Mouse (Mus musculus) small intestine, adult 2 months (tissue): ENCODE measurements at regions not wholly inside any gene's neighbourhood (a gene's known extent, or its start where the extent isn't known, plus 50 kb on each side); places are given as distances from the start of the nearest gene placed in this dataset.

ENCODE experiments used
- H3K27ac ChIP-seq: fragments of 200-500 bp; 2 replicates; pipeline ENCODE4 v1.5.1; 2012; ENCODE audit warnings: low read depth, low read length, control low read depth, inconsistent platforms; ENCODE audit not compliant: insufficient read depth
- H3K27me3 ChIP-seq: fragments of 200-500 bp; 2 replicates; pipeline ENCODE4 v1.6.1; 2012; ENCODE audit warnings: mild to moderate bottlenecking, moderate library complexity, low read length, inconsistent platforms; ENCODE audit not compliant: control insufficient read depth, insufficient read depth
- H3K36me3 ChIP-seq: fragments of 200-500 bp; 2 replicates; pipeline ENCODE4 v1.6.1; 2012; ENCODE audit warnings: mild to moderate bottlenecking, low read length, control low read depth, inconsistent platforms; ENCODE audit not compliant: control insufficient read depth, insufficient read depth
- H3K4me1 ChIP-seq: fragments of 200-500 bp; 2 replicates; pipeline ENCODE4 v1.6.1; 2012; ENCODE audit warnings: low read length, inconsistent platforms, mixed read lengths; ENCODE audit not compliant: control insufficient read depth, insufficient read depth, insufficient read length
- H3K4me3 ChIP-seq: fragments of 200-500 bp; 2 replicates; pipeline ENCODE4 v1.5.1; 2012; ENCODE audit warnings: low read depth, mild to moderate bottlenecking, control low read depth, inconsistent platforms, low read length, moderate library complexity
- CTCF ChIP-seq: fragments of 200-500 bp; IDR thresholded peaks from 2 replicates; pipeline ENCODE4 v1.5.1; 2012; ENCODE audit warnings: low read depth, mild to moderate bottlenecking, control low read depth, inconsistent platforms, low read length, moderate library complexity, mixed read lengths; ENCODE audit not compliant: insufficient replicate concordance, insufficient read length; ENCODE audit errors: extremely low read depth
- POLR2A ChIP-seq: fragments of 200-500 bp; IDR thresholded peaks from 2 replicates; pipeline ENCODE4 v1.6.1; 2012; ENCODE audit warnings: low read depth, mild to moderate bottlenecking, control low read depth, inconsistent platforms, low read length, moderate library complexity
- WGBS: fragments of 180-500 bp; shearing (Covaris S2); methylation state at CpG from one replicate; pipeline ENCODE4 v1.1.7; 2018; 5-methylcytosine and 5-hydroxymethylcytosine counted together

DNA sequence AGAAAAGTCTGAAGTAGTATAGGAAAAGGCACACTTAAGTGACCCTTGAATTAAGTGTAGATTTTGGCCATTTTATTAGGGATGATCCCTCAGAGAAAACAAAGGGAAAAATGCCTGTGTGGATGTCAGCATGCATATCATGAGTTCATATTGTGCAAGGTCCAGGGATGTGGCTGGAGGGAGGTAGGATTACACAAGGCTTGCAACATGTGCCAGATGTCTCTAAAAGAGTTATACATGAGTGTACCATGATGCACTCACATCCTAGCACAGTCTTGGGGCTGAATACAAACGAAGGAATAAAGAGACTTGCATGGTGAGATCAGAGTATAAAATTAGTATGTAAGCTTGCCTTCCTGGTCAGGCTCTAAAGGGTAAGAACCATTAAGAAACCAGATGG lies 233.7 kb upstream of the Ldb2 start:
- TF ChIP-seq CTCF (no peak), POLR2A (no peak)
- H3K27ac ChIP-seq = no peak overlapping the region
- no peaks in the 10 kb centered on the region for H3K36me3 ChIP-seq
- H3K4me3 ChIP-seq = no peak overlapping the region
- H3K27me3 ChIP-seq = no peaks in the 10 kb centered on the region
- H3K4me1 ChIP-seq = no peaks in the 10 kb centered on the region
- WGBS = 63% methylated on average over 1 of the region's 1 CpGs

GRCm38 (mm10) chr5:45027876-45028275 lies 228.4 kb upstream of the Ldb2 start:
- Histone ChIP-seq H3K4me3 (no peak overlapping the region), H3K27ac (no peak overlapping the region), H3K4me1 (no peaks in the 10 kb centered on the region), H3K36me3 (no peaks in the 10 kb centered on the region), H3K27me3 (no peaks in the 10 kb centered on the region)
- TF ChIP-seq CTCF (no peak), POLR2A (no peak)
- WGBS = 48% methylated on average over 3 of the region's 3 CpGs

DNA sequence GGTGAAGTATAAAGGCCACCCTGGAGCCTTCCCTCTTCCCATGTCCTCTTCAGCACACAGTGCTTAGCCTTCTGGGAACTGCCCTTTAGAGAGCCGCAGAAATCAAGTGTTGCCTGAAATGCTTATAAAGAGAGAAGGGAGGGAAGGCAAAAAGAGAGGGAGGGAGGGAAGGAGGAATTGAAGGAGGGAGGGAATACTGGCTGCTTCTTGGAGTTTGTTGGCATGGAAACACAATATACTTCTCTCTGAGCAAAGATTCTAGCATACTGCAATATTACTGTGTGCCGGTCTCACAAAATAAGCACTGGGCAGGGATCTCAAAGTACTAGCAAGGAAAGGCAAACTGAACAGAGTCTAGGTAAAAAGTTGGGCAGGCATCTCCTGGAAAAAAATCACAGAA lies 225.9 kb upstream of the Ldb2 start:
- no peaks in the 10 kb centered on the region for H3K36me3 ChIP-seq
- no peak overlapping the region for H3K27ac ChIP-seq
- H3K27me3 ChIP-seq = no peaks in the 10 kb centered on the region
- no peak overlapping the region for H3K4me3 ChIP-seq
- H3K4me1 ChIP-seq = no peaks in the 10 kb centered on the region
- 78% methylated on average over 2 of the region's 2 CpGs for WGBS
- TF ChIP-seq CTCF = no peak
- TF ChIP-seq POLR2A = no peak

DNA sequence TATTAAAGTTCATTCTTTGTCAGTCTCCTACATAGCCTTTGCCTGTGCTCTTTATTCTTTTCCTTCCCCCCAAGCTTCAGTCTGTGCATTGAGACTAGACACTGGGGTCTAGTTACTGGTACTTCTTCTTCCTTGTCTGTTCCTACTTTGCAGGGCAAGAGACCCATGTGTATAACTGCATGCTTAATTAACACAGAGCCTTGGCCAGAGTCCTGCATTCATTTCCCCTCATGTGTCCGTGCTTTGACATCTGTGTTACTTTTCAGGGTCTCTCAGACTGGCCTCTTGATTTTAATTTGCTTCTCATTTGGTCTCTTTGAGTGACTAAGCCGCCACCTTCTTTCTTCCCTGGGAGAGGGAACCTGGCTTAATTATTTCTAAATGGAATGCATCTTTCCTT lies 208.4 kb upstream of the Ldb2 start:
- Histone ChIP-seq H3K27me3 (no peaks in the 10 kb centered on the region), H3K36me3 (no peaks in the 10 kb centered on the region), H3K4me3 (no peak overlapping the region), H3K4me1 (no peaks in the 10 kb centered on the region), H3K27ac (no peak overlapping the region)
- TF ChIP-seq CTCF = no peak
- TF ChIP-seq POLR2A = no peak
- 66% methylated on average over 2 of the region's 2 CpGs for WGBS

DNA sequence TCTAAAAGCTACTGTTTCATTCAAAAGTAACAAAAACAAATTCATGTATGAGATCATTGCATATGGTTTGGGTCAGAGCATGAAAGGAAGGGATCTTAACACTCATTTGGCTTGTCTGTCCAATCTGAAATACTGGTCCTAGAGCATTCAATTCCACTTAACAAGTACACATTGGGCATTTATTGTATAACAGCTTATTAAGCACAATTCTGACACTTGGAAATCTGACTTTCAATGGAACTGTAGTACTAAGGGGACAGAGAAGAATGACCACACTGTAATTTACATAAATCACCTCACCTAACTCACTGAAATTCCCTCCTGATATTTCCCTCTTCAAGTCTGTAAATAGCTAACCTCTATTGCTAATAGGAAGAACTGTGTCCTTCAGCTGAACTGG lies 201.5 kb upstream of the Ldb2 start:
- no peak overlapping the region for H3K4me3 ChIP-seq
- H3K4me1 ChIP-seq = no peaks in the 10 kb centered on the region
- H3K27ac ChIP-seq = no peak overlapping the region
- no peaks in the 10 kb centered on the region for H3K36me3 ChIP-seq
- no peaks in the 10 kb centered on the region for H3K27me3 ChIP-seq
- TF ChIP-seq POLR2A = no peak
- TF ChIP-seq CTCF = no peak

- Histone ChIP-seq H3K4me1 (no peaks in the 10 kb centered on the region), H3K4me3 (no peak overlapping the region), H3K27me3 (no peaks in the 10 kb centered on the region), H3K36me3 (no peaks in the 10 kb centered on the region), H3K27ac (no peak overlapping the region)
- TF ChIP-seq POLR2A = no peak
- no peak for TF ChIP-seq CTCF
- 73% methylated on average over 3 of the region's 3 CpGs for WGBS
Measured at GRCm38 (mm10) chr5:44999032-44999431, 199.6 kb upstream of the Ldb2 start.

DNA sequence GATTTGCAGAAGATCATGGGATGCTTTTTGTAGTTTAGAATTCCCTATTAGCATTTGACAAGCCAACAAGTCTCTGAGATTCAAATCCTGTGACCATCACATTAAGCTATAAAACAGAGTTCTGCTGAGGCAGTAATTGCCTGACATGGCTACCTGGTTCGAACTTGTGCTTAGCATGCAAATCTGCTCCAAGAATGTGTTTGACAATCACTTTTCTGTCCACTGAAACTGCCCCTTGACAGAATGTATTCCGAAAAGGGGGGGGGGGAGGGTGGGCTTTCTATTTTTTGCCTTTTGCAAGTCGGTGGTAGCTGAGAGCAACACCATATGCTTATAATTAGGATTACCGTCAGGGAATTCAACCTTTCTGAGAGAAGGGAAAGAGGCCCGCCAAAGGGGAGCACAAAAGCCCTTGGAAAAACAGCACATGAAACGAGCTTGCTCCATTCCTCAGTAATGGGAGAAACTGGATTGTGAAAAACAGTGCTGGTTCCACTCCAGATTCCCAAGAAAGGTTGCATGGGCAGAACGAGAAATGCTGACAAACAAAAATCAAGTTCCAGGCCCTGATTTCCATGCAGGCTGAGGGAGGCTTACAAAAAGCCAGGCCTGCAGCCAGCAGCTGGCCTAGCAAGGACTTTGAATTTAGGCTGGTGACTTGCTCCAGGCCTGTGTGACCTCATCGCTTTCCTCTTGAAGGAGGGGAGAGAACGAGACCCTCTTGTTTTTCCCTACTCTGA lies 176.1 kb upstream of the Ldb2 start:
- Histone ChIP-seq H3K27ac (no peak overlapping the region), H3K4me3 (no peak overlapping the region), H3K27me3 (no peaks in the 10 kb centered on the region), H3K4me1 (no peaks in the 10 kb centered on the region), H3K36me3 (no peaks in the 10 kb centered on the region)
- TF ChIP-seq POLR2A (no peak), CTCF (no peak)
- 62% methylated on average over 9 of the region's 9 CpGs for WGBS
